Mouse (Mus musculus): ENCODE data around the gene Zfp646. TPM values are rescaled to one million over a fixed set of nuclear protein-coding genes. Genes with fewer than 3 reads are reported as not detected.
A peak's percentile ranks its signal among the peaks of the same experiment; 100 is the strongest.

Zfp646 gene
- polyA plus RNA-seq, 1 experiment from 2014 or later, result 5.3 TPM

DNA sequence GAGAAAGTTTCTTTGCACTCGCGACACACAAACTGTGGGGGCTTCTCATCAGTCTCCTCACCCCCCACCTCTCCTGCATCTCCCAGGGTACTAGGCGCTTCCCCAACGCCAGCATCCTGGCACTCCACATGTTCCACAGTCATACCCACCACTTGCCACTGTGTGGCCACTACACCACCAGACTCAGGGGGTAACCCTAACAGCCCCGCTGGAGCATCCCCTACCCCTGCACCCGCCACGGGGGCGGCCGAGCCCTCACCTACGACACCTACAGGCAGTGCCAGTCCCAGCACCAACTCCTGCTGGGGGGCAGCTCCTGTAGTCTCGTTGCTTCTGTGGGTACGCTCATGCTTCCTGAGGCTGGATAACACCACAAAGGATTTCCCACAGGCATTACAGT lies 9.6 kb upstream of the Zfp646 start:
- Histone ChIP-seq H3K36me3 (peaks cover 24% of the 10 kb centered on the region), H3K27me3 (no peaks in the 10 kb centered on the region), H3K4me1 (replicated peaks) (peaks cover 10% of the 10 kb centered on the region), H3K4me2 (no peak overlapping the region), H3K9ac (no peak overlapping the region), H3K9me3 (replicated peaks) (no peaks in the 10 kb centered on the region), H3K27ac (no peak overlapping the region), H3K4me3 (no peak overlapping the region)
- 93% methylated on average over 12 of the region's 12 CpGs for WGBS
- no peak for ATAC-seq (replicated peaks; ENCODE audit: insufficient number of reproducible peaks, insufficient read depth, low FRiP score, low read depth)

DNA sequence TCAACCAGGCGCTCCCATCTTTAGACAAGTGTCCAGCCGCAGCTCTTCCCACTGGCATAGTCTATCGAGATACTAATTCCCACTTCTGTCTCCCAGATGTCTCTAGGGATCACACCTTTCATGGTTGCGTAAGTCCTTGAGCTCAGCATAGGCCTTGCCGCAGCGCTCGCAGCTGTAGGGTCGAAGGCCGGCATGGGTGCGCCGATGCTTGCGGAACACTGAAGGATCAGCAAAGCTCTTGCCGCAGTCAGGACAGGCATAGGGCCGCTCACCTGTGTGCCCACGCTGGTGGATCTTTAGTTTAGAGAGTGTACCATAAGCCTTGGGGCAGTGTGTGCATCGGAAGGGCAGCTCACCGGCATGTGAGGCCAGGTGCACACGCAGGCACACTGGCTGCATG lies 8.4 kb upstream of the Zfp646 start:
- no peak overlapping the region for H3K9ac ChIP-seq
- H3K9me3 ChIP-seq (replicated peaks), result no peaks in the 10 kb centered on the region
- ATAC-seq (replicated peaks; ENCODE audit: insufficient number of reproducible peaks, insufficient read depth, low FRiP score, low read depth), result no peak
- no peak overlapping the region for H3K4me3 ChIP-seq
- H3K27ac ChIP-seq, result no peak overlapping the region
- 95% methylated on average over 18 of the region's 18 CpGs for WGBS
- H3K27me3 ChIP-seq, result no peaks in the 10 kb centered on the region
- no peak overlapping the region for H3K4me2 ChIP-seq
- H3K36me3 ChIP-seq, result peaks cover 24% of the 10 kb centered on the region
- H3K4me1 ChIP-seq (replicated peaks), result peaks cover 10% of the 10 kb centered on the region

DNA sequence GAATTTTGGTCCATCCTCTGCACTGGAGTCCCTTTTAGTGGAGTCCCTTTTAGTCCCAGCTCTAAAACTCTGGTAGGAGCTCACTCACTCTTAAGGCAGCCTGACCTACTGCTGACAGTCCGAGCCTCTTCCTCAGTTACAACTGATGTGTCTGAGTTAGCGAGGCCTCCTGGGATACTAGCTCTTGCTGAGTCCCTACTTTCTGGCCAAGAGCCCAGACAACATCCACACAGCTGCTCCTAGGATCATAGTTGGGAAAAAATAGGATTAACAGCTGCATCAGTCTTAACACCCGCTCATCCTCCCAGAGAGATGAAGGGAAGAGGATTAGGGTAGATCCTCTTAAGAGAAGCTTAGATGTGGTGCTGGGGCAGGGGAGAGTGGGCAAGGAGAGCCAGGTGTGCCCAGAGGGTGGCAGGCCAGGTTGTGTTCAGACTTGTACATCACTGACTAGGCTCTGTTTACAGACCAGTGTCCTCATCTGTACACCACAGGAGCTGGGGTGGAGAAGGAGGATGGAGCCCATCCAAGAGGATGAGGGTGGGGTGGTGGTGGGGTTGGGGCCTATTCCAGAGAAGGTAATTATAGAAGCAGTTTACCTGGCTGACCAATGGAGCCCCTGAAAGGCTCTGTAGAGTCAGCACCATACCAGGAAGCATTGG lies 6.7 kb upstream of the Zfp646 start:
- H3K27ac ChIP-seq, result peak overlapping the region; percentile 31; the same call in 1 of the 2 replicates
- H3K4me3 ChIP-seq, result no peak overlapping the region
- 0 out of 2 replicates have a peak, but pooled peaks have one; percentile 43 for ATAC-seq (replicated peaks; ENCODE audit: insufficient number of reproducible peaks, insufficient read depth, low FRiP score, low read depth)
- H3K4me1 ChIP-seq (replicated peaks), result peaks cover 17% of the 10 kb centered on the region
- H3K36me3 ChIP-seq, result peaks cover 24% of the 10 kb centered on the region
- no peaks in the 10 kb centered on the region for H3K27me3 ChIP-seq
- no peaks in the 10 kb centered on the region for H3K9me3 ChIP-seq (replicated peaks)
- no peak overlapping the region for H3K4me2 ChIP-seq
- 56% methylated on average over 3 of the region's 3 CpGs for WGBS
- H3K9ac ChIP-seq, result no peak overlapping the region

DNA sequence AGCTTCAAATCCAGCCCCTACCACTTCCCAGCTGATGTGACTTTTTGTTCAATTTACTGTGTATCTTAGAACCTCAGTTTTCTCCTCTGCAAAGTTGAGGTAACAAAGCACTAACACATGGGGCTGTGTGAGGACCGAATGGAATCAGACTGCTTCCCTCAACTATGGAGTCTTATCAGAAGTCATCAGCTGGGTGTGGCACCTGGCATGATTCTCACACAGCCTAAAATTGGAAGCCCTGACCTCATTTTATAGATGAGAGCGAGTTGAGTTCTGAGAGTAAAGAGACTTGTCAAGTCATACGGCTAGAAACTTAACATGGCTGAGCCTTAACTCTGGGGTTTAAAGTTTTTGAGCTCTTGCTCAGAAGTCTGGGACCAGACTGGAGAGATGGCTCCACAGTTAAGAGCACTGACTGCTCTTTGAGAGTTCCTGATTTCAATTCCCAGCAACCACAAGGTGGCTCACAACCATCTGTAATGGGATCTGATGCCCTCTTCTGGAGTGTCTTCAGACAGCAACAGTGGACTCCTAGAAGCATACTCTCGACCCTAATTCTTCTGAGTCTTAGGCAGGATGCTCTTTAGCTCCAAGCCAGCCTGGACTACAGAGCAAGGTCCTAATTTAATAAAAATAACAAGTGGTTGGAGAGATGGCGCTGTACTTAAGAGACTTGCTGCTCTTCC lies 5.7 kb upstream of the Zfp646 start:
- no peak for ATAC-seq (replicated peaks; ENCODE audit: insufficient number of reproducible peaks, insufficient read depth, low FRiP score, low read depth)
- 81% methylated on average over 5 of the region's 5 CpGs for WGBS
- Histone ChIP-seq H3K4me1 (replicated peaks) (peaks cover 25% of the 10 kb centered on the region), H3K9ac (no peak overlapping the region), H3K36me3 (peaks cover 24% of the 10 kb centered on the region), H3K27me3 (no peaks in the 10 kb centered on the region), H3K27ac (no peak overlapping the region), H3K9me3 (replicated peaks) (no peaks in the 10 kb centered on the region), H3K4me3 (no peak overlapping the region), H3K4me2 (no peak overlapping the region)

DNA sequence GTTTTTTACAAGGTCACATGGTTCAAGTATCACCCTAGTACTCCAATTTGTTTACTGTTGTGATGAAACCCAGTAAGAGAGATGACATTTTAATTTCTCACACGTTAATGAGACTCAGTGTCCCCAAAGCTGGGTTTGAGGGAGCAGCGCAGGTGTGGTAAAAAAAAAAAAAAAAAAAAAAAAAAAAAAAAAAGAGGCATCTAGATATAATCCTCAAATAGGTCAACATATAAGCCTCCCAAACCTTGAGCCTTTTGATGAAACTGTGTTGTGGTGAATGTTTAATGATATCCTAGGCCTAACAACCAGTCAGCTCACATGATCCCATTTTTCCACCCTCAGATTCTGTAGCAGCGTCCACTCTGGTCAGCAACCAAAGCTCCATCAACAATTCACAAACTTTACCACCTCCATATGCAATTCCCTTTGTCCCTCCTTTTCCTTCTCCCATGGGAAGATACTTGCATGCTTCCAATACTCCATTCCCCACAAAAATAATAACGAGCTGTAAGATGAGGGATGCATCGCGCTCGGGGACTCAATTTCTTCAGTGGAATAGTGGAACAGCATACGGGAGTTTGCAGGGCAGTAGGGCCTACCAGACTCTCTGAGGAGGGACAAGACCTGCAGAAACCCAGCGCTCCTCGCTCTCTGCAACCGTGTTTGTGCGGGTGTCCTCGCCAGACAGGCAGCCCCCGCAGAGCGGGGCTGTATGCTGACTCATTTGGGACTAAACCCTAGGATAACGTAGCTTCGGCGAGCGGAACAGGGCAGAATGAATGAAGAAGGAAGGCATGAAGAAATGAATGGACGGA lies 1.0 kb upstream of the Zfp646 start:
- Histone ChIP-seq H3K4me2 (peak overlapping the region; percentile 86), H3K4me3 (peak overlapping the region; percentile 88), H3K27me3 (no peaks in the 10 kb centered on the region), H3K36me3 (peaks cover 19% of the 10 kb centered on the region), H3K27ac (peak overlapping the region; percentile 99), H3K4me1 (replicated peaks) (peaks cover 25% of the 10 kb centered on the region), H3K9ac (peak overlapping the region; percentile 96), H3K9me3 (replicated peaks) (no peaks in the 10 kb centered on the region)
- 3% methylated on average over 20 of the region's 20 CpGs for WGBS
- ATAC-seq (replicated peaks; ENCODE audit: insufficient number of reproducible peaks, insufficient read depth, low FRiP score, low read depth), result no peak; the same call in 1 of the 2 replicates

DNA sequence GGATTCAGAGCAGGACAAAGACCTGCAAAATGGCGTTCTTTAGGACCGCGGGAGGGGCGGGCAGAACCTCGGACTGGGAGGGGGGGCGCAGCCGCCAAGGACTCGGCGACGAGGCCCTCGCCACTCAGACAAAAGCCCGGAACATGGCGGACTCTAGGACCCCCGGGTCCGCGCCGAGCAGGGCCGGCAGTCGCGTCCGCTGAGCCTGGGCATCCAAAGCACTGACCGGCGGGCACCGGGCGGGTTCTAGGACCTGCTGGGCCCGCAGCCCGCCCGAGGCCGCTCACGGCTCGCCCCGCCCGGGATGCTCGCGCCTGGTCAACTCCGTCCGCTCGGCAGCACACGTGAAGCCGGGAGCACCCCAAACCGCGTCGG lies 407 bp upstream of the Zfp646 start:
- peak; percentile 95 for ATAC-seq (replicated peaks; ENCODE audit: insufficient number of reproducible peaks, insufficient read depth, low FRiP score, low read depth)
- H3K27ac ChIP-seq, result peak overlapping the region; percentile 99
- H3K27me3 ChIP-seq, result no peaks in the 10 kb centered on the region
- peak overlapping the region; percentile 86 for H3K4me2 ChIP-seq
- peak overlapping the region; percentile 88 for H3K4me3 ChIP-seq
- under 1% methylated on average over 43 of the region's 43 CpGs for WGBS
- peak overlapping the region; percentile 96 for H3K9ac ChIP-seq
- no peaks in the 10 kb centered on the region for H3K9me3 ChIP-seq (replicated peaks)
- peaks cover 25% of the 10 kb centered on the region for H3K36me3 ChIP-seq
- peaks cover 25% of the 10 kb centered on the region for H3K4me1 ChIP-seq (replicated peaks)

DNA sequence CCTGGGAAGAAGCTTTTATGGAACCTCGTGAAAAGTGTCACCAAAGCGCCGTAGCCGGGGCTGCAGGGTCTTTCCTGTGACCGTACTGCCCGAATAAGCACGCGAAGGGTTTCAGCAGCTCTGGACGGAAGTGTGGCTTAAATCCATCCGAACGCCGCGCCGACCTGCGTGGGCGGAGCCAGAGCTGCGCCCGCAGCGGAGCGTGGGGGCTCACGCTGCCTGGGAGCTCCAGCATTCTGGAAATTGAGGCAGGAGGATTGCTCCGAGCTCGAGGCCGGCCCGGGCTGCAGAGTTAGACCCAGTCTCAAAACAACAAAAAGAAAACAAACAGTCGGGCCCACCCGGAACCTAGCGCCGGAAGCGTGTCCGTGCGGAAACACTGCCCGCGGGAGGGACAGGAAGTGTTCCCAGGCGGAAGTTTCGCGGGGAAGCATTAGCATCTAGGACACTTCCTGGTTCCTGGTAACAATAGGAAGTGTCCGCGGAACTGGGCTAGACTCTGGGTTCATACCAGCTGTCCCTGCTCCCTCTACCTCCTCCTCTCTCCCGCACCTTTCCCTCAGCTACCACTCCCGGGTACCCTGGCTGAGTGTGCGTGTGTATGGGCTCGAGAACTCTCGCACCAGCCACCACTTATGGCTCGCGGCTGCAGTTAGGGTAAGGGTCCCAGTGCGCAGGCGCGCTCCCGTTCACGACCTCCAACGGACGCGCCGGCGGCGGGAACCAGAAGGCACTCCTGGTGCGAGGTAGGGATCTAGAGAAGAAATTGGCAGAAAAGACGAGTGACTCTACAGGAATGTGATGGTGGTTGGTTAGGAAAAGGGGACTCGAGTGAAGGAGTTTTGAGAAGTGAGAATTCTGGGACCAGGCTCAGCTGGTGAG lies 687 bp downstream of the Zfp646 start, which contains the start of gene Zfp668:
Gene Zfp668 (minus strand): TSS at position 362 of the 882 bp plus-strand sequence.
- peaks cover 25% of the 10 kb centered on the region for H3K4me1 ChIP-seq (replicated peaks)
- no peaks in the 10 kb centered on the region for H3K27me3 ChIP-seq
- peak within 1 kb of the TSS; percentile 96 for H3K9ac ChIP-seq
- ATAC-seq (replicated peaks; ENCODE audit: insufficient number of reproducible peaks, insufficient read depth, low FRiP score, low read depth), result peak; percentile 49
- H3K27ac ChIP-seq, result peak within 1 kb of the TSS; percentile 99
- H3K9me3 ChIP-seq (replicated peaks), result no peaks in the 10 kb centered on the region
- H3K36me3 ChIP-seq, result peaks cover 36% of the 10 kb centered on the region
- peak within 1 kb of the TSS; percentile 86 for H3K4me2 ChIP-seq
- under 1% methylated on average over 60 of the region's 60 CpGs for WGBS
- peak within 1 kb of the TSS; percentile 88 for H3K4me3 ChIP-seq

DNA sequence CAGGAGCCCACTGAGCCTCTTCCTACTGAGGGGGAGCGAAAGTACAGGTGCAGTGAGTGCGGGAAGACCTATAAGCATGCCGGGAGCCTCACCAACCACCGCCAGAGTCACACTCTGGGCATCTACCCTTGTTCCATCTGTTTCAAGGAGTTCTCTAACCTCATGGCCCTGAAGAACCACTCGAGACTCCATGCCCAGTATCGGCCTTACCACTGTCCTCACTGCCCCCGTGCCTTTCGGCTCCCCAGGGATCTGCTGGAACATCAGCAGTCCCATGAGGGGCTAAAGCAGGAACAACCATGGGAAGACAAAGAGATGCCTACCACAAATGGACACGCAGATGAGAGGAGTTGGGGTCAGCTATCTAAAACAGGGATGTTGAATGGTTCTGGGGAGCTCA lies 3.3 kb downstream of the Zfp646 start:
- Histone ChIP-seq H3K9ac (no peak overlapping the region), H3K4me1 (replicated peaks) (peaks cover 36% of the 10 kb centered on the region), H3K36me3 (peaks cover 61% of the 10 kb centered on the region), H3K27me3 (no peaks in the 10 kb centered on the region), H3K4me3 (no peak overlapping the region), H3K4me2 (no peak overlapping the region), H3K9me3 (replicated peaks) (no peaks in the 10 kb centered on the region), H3K27ac (no peak overlapping the region)
- no peak for ATAC-seq (replicated peaks; ENCODE audit: insufficient number of reproducible peaks, insufficient read depth, low FRiP score, low read depth)
- 95% methylated on average over 9 of the region's 9 CpGs for WGBS

DNA sequence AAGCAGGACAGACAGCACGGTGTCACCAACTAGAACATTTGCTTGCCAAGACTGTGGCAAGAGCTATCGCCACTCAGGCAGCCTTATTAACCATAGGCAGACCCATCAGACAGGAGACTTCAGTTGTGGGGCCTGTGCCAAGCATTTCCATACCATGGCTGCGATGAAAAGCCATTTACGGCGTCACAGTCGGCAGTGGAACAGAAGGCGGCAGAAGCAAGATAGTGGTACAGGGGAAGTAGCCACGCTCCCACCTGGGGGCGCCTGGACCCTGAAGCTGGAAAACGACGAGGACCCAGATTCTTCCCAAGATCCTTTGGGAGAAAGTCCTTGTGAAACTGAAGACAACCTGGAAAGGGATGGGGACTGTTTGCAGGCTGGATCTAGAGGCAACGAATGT lies 4.4 kb downstream of the Zfp646 start:
- peaks cover 69% of the 10 kb centered on the region for H3K36me3 ChIP-seq
- no peaks in the 10 kb centered on the region for H3K27me3 ChIP-seq
- peaks cover 35% of the 10 kb centered on the region for H3K4me1 ChIP-seq (replicated peaks)
- H3K9ac ChIP-seq, result no peak overlapping the region
- no peak overlapping the region for H3K27ac ChIP-seq
- WGBS, result 84% methylated on average over 12 of the region's 12 CpGs
- no peak overlapping the region for H3K4me2 ChIP-seq
- ATAC-seq (replicated peaks; ENCODE audit: insufficient number of reproducible peaks, insufficient read depth, low FRiP score, low read depth), result no peak
- no peak overlapping the region for H3K4me3 ChIP-seq
- no peaks in the 10 kb centered on the region for H3K9me3 ChIP-seq (replicated peaks)

DNA sequence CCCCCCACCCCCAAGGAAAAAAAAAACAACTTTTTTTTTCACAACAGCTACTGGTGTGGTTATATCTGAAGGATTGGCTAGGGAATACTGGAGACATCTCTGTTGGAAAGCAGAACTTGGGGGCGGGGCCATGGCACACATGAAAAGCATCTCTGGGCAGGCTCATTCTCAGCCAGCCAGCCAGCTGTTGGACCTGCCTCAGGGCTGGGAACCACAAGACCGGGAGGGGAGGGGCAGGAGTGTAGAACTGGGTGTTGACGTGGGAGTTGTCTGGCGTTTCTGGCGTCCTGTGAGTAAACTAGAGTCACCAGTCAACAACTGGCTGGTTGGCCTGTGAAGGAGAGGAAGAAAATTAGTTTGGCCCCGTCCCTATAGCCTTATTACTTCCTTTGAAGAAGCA lies 9.9 kb downstream of the Zfp646 start:
- no peak overlapping the region for H3K27ac ChIP-seq
- H3K9me3 ChIP-seq (replicated peaks), result no peaks in the 10 kb centered on the region
- ATAC-seq (replicated peaks; ENCODE audit: insufficient number of reproducible peaks, insufficient read depth, low FRiP score, low read depth), result no peak
- WGBS, result 57% methylated on average over 6 of the region's 6 CpGs
- peaks cover 71% of the 10 kb centered on the region for H3K36me3 ChIP-seq
- peaks cover 33% of the 10 kb centered on the region for H3K4me1 ChIP-seq (replicated peaks)
- H3K4me2 ChIP-seq, result no peak overlapping the region
- H3K9ac ChIP-seq, result no peak overlapping the region
- H3K27me3 ChIP-seq, result no peaks in the 10 kb centered on the region
- H3K4me3 ChIP-seq, result no peak overlapping the region
